Mouse (Mus musculus) stomach, embryonic 15.5 days (tissue): ENCODE data around the gene Fkbp2. TPM values are rescaled to one million over a fixed set of nuclear protein-coding genes. Genes with fewer than 3 reads are reported as not detected.

Experiments
- ATAC-seq: fragments of 200-750 bp; cut with Nextera tagmentation; 2 replicates; pipeline ENCODE4 v1.8.0; 2017; ENCODE audit warnings: low read depth, moderate number of reproducible peaks, moderate TSS enrichment; ENCODE audit not compliant: insufficient read depth, low FRiP score
- H3K27ac ChIP-seq: fragments of 300-500 bp; sonication (generic); 2 replicates; pipeline ENCODE4 v1.5.1; 2015; ENCODE audit warnings: mild to moderate bottlenecking, inconsistent platforms
- H3K27me3 ChIP-seq: fragments of 300-500 bp; sonication (generic); replicated peaks from 2 replicates; pipeline ENCODE4 v1.6.1; 2015; ENCODE audit warnings: inconsistent platforms
- H3K36me3 ChIP-seq: fragments of 300-500 bp; sonication (generic); 2 replicates; pipeline ENCODE4 v1.6.1; 2015; ENCODE audit warnings: inconsistent platforms
- H3K4me1 ChIP-seq: fragments of 300-500 bp; sonication (generic); 2 replicates; pipeline ENCODE4 v1.6.1; 2015; ENCODE audit warnings: inconsistent platforms
- H3K4me2 ChIP-seq: fragments of 300-500 bp; sonication (generic); 2 replicates; pipeline ENCODE4 v1.6.1; 2015; ENCODE audit warnings: mild to moderate bottlenecking, inconsistent platforms
- H3K4me3 ChIP-seq: fragments of 300-500 bp; sonication (generic); replicated peaks from 2 replicates; pipeline ENCODE4 v1.5.1; 2015; ENCODE audit warnings: inconsistent platforms
- H3K9ac ChIP-seq: fragments of 300-500 bp; sonication (generic); 2 replicates; pipeline ENCODE4 v1.6.1; 2015; ENCODE audit warnings: inconsistent platforms
- H3K9me3 ChIP-seq: fragments of 300-500 bp; sonication (generic); 2 replicates; pipeline ENCODE4 v1.6.1; 2016; ENCODE audit warnings: inconsistent platforms
- WGBS: fragments of 180-500 bp; shearing (Covaris S2); methylation state at CpG from one replicate; pipeline ENCODE4 v1.1.7; 2015; 5-methylcytosine and 5-hydroxymethylcytosine counted together
- polyA plus RNA-seq: library from polyadenylated mRNA; unstranded; fragments of >200 nt; fragmentation: Nextera tagmentation; extraction: Ambion mirVana; gene quantifications from 2 replicates; pipeline ENCODE4 v1.2.1, GENCODE M21; 2015

Fkbp2 gene
- polyA plus RNA-seq, 1 experiment from 2014 or later: 156 TPM

GRCm38 (mm10) chr19:6989251-6989650 is 8.9 kb upstream of the Fkbp2 start:
- 89% methylated on average over 8 of the region's 8 CpGs for WGBS

GRCm38 (mm10) chr19:6987904-6988285 is 7.6 kb upstream of the Fkbp2 start:
- Histone ChIP-seq H3K36me3 (peaks cover 11% of the 10 kb centered on the region; the same call in 1 of the 2 replicates), H3K27ac (peak overlapping the region; percentile 85), H3K27me3 (no peaks in the 10 kb centered on the region), H3K4me2 (peak overlapping the region; percentile 79), H3K4me1 (peaks cover 20% of the 10 kb centered on the region), H3K9ac (peak overlapping the region; percentile 97; the same call in 1 of the 2 replicates), H3K9me3 (no peaks in the 10 kb centered on the region), H3K4me3 (peak overlapping the region; percentile 88)
- WGBS: 3% methylated on average over 8 of the region's 8 CpGs
- ATAC-seq: no peak

More at GRCm38 (mm10) chr19:6989251-6989650, 8.9 kb upstream of the Fkbp2 start:
- H3K4me2 ChIP-seq: no peak overlapping the region
- H3K4me1 ChIP-seq: peaks cover 25% of the 10 kb centered on the region
- no peak overlapping the region for H3K4me3 ChIP-seq
- H3K36me3 ChIP-seq: peaks cover 2% of the 10 kb centered on the region; the same call in 1 of the 2 replicates
- ATAC-seq: no peak
- no peak overlapping the region for H3K9ac ChIP-seq
- no peaks in the 10 kb centered on the region for H3K9me3 ChIP-seq
- no peak overlapping the region for H3K27ac ChIP-seq
- H3K27me3 ChIP-seq: no peaks in the 10 kb centered on the region

GRCm38 (mm10) chr19:6987061-6987903 is 7.0 kb upstream of the Fkbp2 start, which contains the start of gene Vegfb:
Gene Vegfb (minus strand): TSS chr19:6987651.
- H3K27me3 ChIP-seq: no peaks in the 10 kb centered on the region
- H3K27ac ChIP-seq: peak within 1 kb of the TSS; percentile 85
- no peaks in the 10 kb centered on the region for H3K9me3 ChIP-seq
- peaks cover 16% of the 10 kb centered on the region; the same call in 1 of the 2 replicates for H3K36me3 ChIP-seq
- H3K4me2 ChIP-seq: peak within 1 kb of the TSS; percentile 79
- peak within 1 kb of the TSS; percentile 97 for H3K9ac ChIP-seq
- WGBS: under 1% methylated on average over 67 of the region's 85 CpGs
- peak; percentile 66 for ATAC-seq
- peaks cover 17% of the 10 kb centered on the region for H3K4me1 ChIP-seq
- H3K4me3 ChIP-seq: peak within 1 kb of the TSS; percentile 88

- Histone ChIP-seq H3K27me3 (no peaks in the 10 kb centered on the region), H3K4me1 (peaks cover 15% of the 10 kb centered on the region), H3K4me3 (peak overlapping the region; percentile 88), H3K9me3 (no peaks in the 10 kb centered on the region), H3K36me3 (peaks cover 16% of the 10 kb centered on the region; the same call in 1 of the 2 replicates), H3K27ac (no peak overlapping the region), H3K4me2 (peak overlapping the region; percentile 79), H3K9ac (peak overlapping the region; percentile 97; the same call in 1 of the 2 replicates)
- WGBS: 74% methylated on average over 10 of the region's 10 CpGs
- ATAC-seq: peak; percentile 10; the same call in 1 of the 2 replicates
Measured at GRCm38 (mm10) chr19:6985951-6986708, 5.8 kb upstream of the Fkbp2 start.

- Histone ChIP-seq H3K9ac (no peak overlapping the region), H3K9me3 (no peaks in the 10 kb centered on the region), H3K4me2 (no peak overlapping the region), H3K36me3 (peaks cover 16% of the 10 kb centered on the region; the same call in 1 of the 2 replicates), H3K4me1 (peaks cover 18% of the 10 kb centered on the region), H3K27me3 (no peaks in the 10 kb centered on the region), H3K4me3 (no peak overlapping the region), H3K27ac (no peak overlapping the region)
- WGBS: 81% methylated on average over 19 of the region's 19 CpGs
- ATAC-seq: no peak
Measured at GRCm38 (mm10) chr19:6985300-6985699, 5.0 kb upstream of the Fkbp2 start.

- peaks cover 16% of the 10 kb centered on the region; the same call in 1 of the 2 replicates for H3K36me3 ChIP-seq
- no peaks in the 10 kb centered on the region for H3K27me3 ChIP-seq
- WGBS: 92% methylated on average over 5 of the region's 5 CpGs
- no peak overlapping the region for H3K4me2 ChIP-seq
- peaks cover 26% of the 10 kb centered on the region for H3K4me1 ChIP-seq
- H3K4me3 ChIP-seq: no peak overlapping the region
- H3K27ac ChIP-seq: no peak overlapping the region
- no peak for ATAC-seq
- H3K9me3 ChIP-seq: no peaks in the 10 kb centered on the region
- no peak overlapping the region for H3K9ac ChIP-seq
Measured at GRCm38 (mm10) chr19:6983621-6984020, 3.3 kb upstream of the Fkbp2 start.

GRCm38 (mm10) chr19:6981465-6981864 is 1.2 kb upstream of the Fkbp2 start:
- H3K4me3 ChIP-seq: 0 out of 2 replicates have a peak overlapping the region, but pooled peaks have one; percentile 75
- peaks cover 38% of the 10 kb centered on the region for H3K4me1 ChIP-seq
- peaks cover 22% of the 10 kb centered on the region; the same call in 1 of the 2 replicates for H3K36me3 ChIP-seq
- H3K9me3 ChIP-seq: no peaks in the 10 kb centered on the region
- H3K27ac ChIP-seq: peak overlapping the region; percentile 95; the same call in 1 of the 2 replicates
- WGBS: 89% methylated on average over 4 of the region's 4 CpGs
- H3K9ac ChIP-seq: no peak overlapping the region
- ATAC-seq: no peak
- H3K27me3 ChIP-seq: no peaks in the 10 kb centered on the region
- peak overlapping the region; percentile 89 for H3K4me2 ChIP-seq

GRCm38 (mm10) chr19:6979486-6980380 is 568 bp downstream of the Fkbp2 start:
- Histone ChIP-seq H3K27ac (peak overlapping the region; percentile 95), H3K4me2 (peak overlapping the region; percentile 89), H3K4me3 (peak overlapping the region; percentile 75), H3K9me3 (no peaks in the 10 kb centered on the region), H3K9ac (peak overlapping the region; percentile 66), H3K4me1 (peaks cover 39% of the 10 kb centered on the region), H3K27me3 (no peaks in the 10 kb centered on the region), H3K36me3 (peaks cover 20% of the 10 kb centered on the region; the same call in 1 of the 2 replicates)
- ATAC-seq: peak; percentile 91
- under 1% methylated on average over 59 of the region's 59 CpGs for WGBS

GRCm38 (mm10) chr19:6979001-6979479 is 1.3 kb downstream of the Fkbp2 start:
- Histone ChIP-seq H3K9ac (peak overlapping the region; percentile 58), H3K4me1 (peaks cover 39% of the 10 kb centered on the region), H3K27ac (peak overlapping the region; percentile 95), H3K4me2 (peak overlapping the region; percentile 89), H3K27me3 (no peaks in the 10 kb centered on the region), H3K4me3 (peak overlapping the region; percentile 75), H3K36me3 (peaks cover 20% of the 10 kb centered on the region; the same call in 1 of the 2 replicates), H3K9me3 (no peaks in the 10 kb centered on the region)
- no peak for ATAC-seq
- WGBS: 9% methylated on average over 11 of the region's 11 CpGs

- peaks cover 42% of the 10 kb centered on the region for H3K4me1 ChIP-seq
- peak overlapping the region; percentile 1; the same call in 1 of the 2 replicates for H3K27ac ChIP-seq
- no peaks in the 10 kb centered on the region for H3K9me3 ChIP-seq
- peaks cover 15% of the 10 kb centered on the region; the same call in 1 of the 2 replicates for H3K36me3 ChIP-seq
- H3K9ac ChIP-seq: 0 out of 2 replicates have a peak overlapping the region, but pooled peaks have one; percentile 1
- peak overlapping the region; percentile 89 for H3K4me2 ChIP-seq
- WGBS: 32% methylated on average over 3 of the region's 3 CpGs
- peak overlapping the region; percentile 75 for H3K4me3 ChIP-seq
- H3K27me3 ChIP-seq: no peaks in the 10 kb centered on the region
- no peak for ATAC-seq
Measured at GRCm38 (mm10) chr19:6978639-6978974, 1.7 kb downstream of the Fkbp2 start.
